Mouse (Mus musculus) adrenal gland, adult 2 months (tissue): Measurements from ENCODE around the gene Hoxd3. TPM values are rescaled to one million over a fixed set of nuclear protein-coding genes. Genes with fewer than 3 reads are reported as not detected.

Source experiments
- DNase-seq: peaks from one replicate; pipeline ENCODE4 v3.0.0; 2021
- polyA plus RNA-seq: library from polyadenylated mRNA; depleted of rRNA; stranded (reverse); fragments of >200 nt; gene quantifications from 2 replicates; pipeline ENCODE4 v1.2.3, GENCODE M21; 2012
- total RNA-seq, 2 experiments: library from RNA; stranded (reverse); gene quantifications; 2 replicates each; pipeline ENCODE4 v1.2.3; 2021

The Hoxd3 gene
- total and polyA plus RNA-seq, 3 experiments: 0.62 to 11.1 (median 1.0) TPM

DNA sequence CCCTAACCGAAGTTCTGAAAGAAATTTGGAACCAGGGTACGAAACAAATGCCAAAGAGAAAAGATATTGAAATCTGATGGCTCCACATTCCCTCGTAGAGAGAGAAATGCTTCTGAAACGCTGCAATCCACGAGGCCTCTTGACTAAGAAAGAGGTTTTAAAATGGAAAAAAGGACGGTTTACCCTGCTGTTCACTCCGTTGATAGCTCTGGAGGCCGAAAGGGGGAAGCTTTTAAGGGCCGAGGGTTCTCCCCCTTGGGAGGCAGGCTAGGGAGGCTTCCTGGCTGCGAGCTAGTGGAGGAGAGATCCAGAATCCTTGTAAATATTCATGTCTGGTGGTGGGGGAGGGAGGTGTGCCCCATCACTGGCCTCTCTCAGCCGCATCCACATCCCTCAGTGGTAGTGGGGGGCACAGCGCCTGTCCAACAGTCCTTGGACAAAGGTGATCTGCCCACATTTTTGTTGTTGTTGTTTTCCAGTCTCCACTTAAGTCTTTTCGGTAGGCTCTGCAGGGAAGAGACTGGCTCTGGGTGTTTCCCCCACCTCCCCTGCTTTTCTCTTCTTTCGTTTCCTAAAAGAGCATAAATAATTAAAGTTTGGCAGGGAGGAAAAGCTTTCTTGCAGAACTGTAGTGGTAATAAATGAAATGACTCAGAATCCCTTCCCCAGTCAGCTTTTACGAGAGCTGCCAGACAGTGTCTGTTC lies 32.7 kb upstream of the Hoxd3 start, which contains the start of gene Hoxd11:
Gene Hoxd11 (plus strand): TSS at position 667 of the 705 bp plus-strand sequence.
- no peak for DNase-seq

DNA sequence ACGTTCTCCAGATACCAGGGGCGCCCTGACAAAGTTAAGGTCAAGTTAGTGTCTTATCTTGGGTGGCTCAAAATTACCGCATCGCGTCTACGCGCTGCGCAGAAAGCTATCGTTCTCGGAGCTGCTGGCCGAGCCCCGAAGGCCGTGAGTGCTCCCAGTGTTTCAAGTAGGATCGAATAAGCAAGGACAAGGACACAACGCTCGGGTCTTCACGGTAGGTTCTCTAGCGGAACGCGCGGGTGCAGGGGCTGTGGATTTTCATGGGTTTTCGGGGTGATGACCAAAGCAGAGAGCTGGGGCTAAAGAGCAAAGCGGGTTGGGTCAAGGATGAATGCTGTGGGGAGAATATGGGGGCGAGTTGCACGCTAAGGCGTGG lies 32.1 kb upstream of the Hoxd3 start:
- no peak for DNase-seq

- no peak for DNase-seq
These were observed 31.7 kb upstream of the Hoxd3 start for GRCm38 (mm10) chr2:74679980-74680379.

DNA sequence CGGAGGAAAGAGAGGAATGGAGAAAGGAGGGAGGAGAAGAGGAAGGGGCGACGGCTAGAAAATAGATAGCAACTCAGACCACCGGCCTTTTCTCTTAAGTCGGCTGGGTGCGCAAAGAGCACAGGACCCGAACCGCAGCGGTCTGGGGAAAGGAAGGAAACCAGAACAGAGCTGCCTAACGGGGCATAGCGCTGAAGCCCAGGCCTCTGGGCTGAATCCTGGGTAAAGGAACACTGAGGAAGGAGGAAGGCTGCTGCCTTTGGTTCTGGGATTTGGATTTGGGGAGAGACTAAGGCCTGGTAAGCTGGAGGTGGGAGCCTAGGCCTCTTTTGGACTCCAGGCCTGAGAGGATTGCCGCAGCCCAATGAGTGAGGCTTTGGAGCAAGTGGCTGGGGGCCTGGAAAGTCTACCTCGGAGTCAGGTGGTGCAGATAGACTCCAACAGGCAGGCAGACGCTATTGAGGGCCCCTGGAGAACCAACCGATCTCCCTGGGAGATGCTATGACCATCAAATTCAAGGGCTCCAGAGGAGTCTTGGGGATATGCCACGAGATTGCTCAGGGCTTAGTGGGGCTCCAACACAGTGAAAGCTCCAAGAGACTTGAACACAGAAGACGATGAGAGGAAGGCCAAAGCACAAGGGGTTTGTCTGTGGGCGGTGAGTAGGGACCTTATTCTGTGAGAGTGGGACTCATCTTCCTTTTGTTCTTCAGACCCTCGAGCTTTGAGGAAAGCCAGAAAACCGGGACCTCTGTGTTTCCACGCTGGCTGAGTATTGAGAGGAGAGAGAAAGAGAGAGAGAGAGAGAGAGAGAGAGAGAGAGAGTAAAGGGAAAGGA lies 30.9 kb upstream of the Hoxd3 start:
- DNase-seq: no peak

GRCm38 (mm10) chr2:74681594-74682531 lies 29.9 kb upstream of the Hoxd3 start:
- no peak for DNase-seq

GRCm38 (mm10) chr2:74682796-74683195 lies 28.9 kb upstream of the Hoxd3 start:
- DNase-seq: no peak

DNA sequence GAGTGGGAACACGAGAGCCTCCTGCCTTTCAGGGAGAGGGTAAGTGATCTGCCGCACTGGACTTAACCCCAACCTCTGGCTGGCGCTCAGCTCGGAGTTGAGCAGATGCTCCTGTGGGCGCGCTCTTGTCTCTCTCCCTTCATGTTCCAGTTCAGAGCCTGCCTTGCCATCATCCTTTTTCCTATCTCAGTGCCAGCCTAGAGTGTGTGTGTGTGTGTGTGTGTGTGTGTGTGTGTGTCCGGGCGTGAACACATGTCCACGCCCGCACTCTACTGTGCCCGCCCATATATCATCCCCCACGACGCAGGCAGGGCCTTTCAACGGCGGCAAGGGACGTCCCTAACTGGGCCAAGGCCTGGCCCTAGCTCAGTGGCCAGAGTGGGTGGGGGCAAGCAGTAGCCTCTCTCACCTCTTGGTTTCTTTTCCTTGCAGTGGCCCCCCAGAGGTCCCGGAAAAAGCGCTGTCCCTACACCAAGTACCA lies 28.2 kb upstream of the Hoxd3 start:
- no peak for DNase-seq

DNA sequence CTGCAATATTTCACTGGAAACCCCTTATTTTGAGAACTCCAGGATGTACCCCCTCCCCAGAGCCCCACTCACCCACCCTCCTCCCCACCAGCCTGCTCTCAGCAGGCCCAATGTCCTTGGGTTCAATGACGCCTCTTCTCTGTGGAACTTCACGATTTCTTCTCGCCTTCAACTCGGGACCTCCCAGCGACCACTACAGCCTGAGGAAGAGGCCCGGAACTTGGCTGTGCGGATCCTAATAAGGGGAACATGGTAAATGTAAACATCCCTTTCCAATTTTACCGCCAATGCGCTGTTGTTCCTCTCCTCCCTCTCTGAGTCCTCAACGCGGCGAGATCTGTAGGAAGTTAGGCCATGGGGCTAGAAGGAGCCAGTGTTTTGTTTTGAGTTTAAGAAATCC lies 27.6 kb upstream of the Hoxd3 start:
- DNase-seq: no peak

GRCm38 (mm10) chr2:74685059-74685603 lies 26.6 kb upstream of the Hoxd3 start:
- DNase-seq: no peak

GRCm38 (mm10) chr2:74686301-74686987 lies 25.3 kb upstream of the Hoxd3 start:
- peak; percentile 65 for DNase-seq

- DNase-seq: no peak
These were observed 24.6 kb upstream of the Hoxd3 start for GRCm38 (mm10) chr2:74686988-74687697.

DNA sequence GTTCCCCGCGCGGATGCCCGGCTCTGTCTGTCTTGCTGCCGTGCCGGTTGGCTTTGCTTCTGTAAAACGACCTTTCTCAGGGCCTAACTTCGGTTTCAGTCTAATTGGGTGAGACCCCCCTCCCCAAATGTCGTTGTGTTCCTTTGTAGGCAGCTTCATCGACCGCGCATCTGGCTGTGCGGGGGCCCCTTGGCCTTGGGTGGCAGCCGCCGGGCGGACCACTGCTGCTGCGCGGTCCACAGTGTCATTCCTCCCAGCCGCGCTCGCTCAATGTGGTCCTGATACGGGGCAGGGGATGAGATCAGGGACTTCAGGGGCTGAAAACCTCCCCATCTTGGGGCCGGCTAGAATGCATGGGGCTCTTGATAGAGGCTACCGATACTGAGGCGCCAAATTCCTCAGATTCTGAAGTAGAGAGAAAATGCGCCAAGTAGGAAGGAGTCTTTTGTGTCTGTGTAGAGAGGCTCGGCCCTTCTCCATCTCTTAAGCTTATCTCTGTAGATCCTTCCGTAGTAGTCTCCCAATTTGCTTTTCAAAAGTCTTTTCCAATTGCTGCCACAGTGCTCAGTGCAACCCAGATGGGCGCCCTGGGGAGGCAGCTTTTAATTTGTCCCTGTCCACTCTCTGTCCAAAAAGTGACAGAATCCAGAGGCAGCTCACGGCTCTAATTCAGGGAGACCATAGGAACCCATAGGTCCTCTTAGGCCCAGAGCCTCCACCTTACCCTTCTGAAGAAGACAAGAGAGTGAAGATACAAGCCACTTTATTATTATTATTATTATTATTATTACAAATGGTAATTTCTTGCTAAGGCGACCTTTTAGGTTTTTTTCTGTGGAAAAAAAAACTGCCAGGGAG lies 23.8 kb upstream of the Hoxd3 start:
- no peak for DNase-seq

DNA sequence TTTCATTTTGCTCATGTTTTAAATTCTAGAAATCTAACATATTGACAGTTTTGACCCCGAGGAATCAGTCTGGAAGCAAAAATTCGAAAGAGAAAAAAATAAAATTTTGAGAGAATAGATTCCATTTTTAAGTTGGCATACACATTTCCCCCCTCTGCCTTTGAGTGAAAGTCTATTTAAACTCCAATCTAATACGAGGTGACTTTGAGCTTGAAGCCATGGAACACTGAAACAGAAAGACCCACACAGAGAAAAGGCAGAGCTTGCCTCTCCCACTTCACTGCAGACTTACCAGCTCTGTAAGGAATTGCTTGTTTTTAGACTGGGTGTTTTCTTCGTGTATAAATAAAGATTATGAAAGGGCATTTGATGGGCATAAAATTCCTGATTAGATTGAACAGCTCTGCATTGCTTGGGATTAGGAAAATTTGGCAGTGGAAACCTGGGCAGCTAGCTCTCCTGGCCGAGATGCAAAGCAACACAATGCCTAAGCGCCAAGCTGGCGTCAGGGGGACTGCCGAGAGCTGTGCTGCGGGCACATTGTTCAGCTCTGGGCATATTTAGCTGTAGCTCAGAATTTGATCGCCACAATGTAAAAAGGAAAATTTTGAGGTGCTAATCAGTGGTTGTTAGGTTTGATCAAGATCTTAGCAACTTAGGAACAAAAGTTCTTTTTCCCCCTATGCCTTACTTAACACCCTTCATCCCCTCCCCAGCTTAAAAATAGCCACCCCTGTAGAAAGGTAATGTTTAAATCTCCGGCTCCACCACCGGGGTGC lies 22.7 kb upstream of the Hoxd3 start:
- DNase-seq: no peak

DNA sequence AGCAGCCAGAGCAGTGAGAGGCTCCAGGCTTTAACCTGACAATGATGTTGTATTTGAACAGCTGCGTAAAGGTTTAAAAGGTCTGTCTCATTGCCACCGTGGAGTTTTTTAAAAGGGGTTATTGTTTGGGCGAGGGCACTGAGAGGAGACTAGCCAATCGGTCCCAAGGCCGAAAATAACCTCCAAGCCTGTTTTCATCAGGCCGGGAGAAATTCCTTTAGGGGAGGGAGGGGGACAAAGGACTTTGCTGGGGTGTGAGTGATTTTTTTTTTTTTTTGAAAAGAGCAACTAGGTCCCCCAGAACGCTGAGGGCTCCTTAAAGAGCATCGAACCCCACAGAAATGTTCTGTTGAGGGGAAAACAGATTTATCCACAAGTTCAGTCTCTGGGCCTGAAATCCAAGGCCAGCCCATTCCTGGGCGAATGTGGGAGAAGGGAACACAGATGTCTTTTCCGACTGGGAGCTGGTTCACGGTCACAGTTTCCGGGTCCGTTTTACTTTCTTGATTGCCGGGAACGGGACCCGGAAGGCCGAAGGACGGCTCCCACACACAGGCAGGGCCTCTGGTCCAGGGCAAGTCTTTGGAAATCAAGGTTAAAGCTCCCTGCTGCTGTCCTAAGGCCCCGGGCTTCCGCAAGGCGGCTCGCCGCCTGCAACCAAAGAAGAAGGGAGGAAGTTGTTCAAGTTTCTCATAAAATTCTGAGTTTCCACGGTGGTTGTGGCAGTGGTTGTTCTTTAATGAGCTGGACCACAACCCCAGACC lies 22.0 kb upstream of the Hoxd3 start:
- DNase-seq: no peak

- DNase-seq: no peak
These were observed 21.4 kb upstream of the Hoxd3 start for GRCm38 (mm10) chr2:74690338-74690716.

DNA sequence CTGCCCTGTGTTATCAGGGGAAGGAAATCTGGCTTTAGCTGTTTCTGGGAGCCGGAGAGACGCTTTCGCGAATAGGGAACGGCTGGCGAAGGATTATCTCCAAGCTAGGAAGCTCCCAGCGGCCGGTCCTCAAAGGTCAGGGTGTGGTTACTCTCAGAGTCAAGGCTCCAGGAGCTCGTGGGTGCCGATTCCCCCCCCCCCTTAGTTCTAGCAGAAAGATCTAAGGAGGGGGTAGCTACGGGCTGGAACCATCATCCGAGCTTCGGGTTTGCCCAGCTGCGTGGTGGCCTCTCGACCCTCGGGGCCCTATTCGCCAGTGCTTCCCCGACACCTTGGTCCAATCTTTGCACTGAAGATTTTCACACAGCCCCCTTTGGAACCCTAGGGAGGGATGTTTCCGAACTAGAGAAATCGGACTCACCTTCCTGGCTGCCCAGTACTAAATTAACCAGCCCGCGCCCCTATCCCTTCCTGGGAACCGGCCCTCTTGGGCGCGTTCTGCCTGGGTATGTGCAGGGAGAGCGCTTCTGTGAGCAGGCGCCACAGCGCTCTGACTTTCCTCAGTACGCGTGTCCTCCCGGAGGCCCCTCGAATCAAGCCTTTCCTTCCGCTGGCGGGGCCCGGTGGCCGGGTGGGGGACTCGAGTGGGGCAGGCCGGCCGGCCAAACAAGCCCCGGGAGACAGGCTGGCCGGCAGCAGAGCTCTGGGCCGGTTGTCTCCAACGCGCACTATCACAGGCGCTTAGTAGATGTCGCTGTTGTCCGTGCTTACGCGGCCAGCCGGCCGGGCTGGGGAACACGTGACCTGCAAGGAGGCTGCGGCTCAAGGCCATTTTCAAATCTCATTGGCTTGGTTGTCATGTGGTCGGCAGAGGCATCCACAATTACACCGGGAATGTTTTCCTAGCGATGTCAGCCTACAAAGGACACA lies 20.4 kb upstream of the Hoxd3 start, which contains the start of gene Hoxd10:
Gene Hoxd10 (plus strand): TSS at position 903 of the 930 bp plus-strand sequence.
- peak; percentile 84 for DNase-seq
